In genomic region chr5:35334416-35335059, GRCm38 (mm10) we compare ENCODE assay signal across 23 mouse cellular contexts. TPM values are rescaled to one million over a fixed set of nuclear protein-coding genes. Genes with fewer than 3 reads are reported as not detected.
A peak's percentile ranks its signal among the peaks of the same experiment; 100 is the strongest.
DNase-seq lines count a peak whose midpoint lies in the region; ATAC-seq and TF ChIP-seq lines count a peak whose summit lies in the region.
"Had no signal": no experiment of that assay in that cellular context is flagged by ENCODE, and none has a peak within 500 bp of the region (broad histone marks: within the 10 kb centered on the region; RNA-seq: fewer than 3 reads in every experiment).

No protein-coding gene starts in this region.

- DNase-seq in heart, adult 11 months, result peak; percentile 74
- DNase-seq in heart, adult 2 months, result no peak
- no peak for DNase-seq in hindbrain, embryonic 10.5 days (ENCODE audit: low spot score)
- DNase-seq in midbrain, embryonic 11.5 days (ENCODE audit: low spot score, missing footprints), result no peak
- DNase-seq in forebrain, postnatal 0 days, result peak; percentile 21
- no peak for DNase-seq in ovary, postnatal 36 days (ENCODE audit: low spot score)
- DNase-seq: adrenal gland, postnatal 36 days; gastrocnemius, postnatal 14 days; liver, postnatal 0 days; lung, postnatal 10 days; right cerebral cortex, adult 18-20 months had no signal

- TF ChIP-seq EP300 in heart, adult 2 months (IDR thresholded peaks at IDR 0.05; ENCODE audit: insufficient read depth, low read depth, low read length), result no peak

- H3K36me3 ChIP-seq in heart, adult 2 months (ENCODE audit: control insufficient read depth, insufficient read depth, low read length), result no peaks in the 10 kb centered on the region
- no peaks in the 10 kb centered on the region for H3K36me3 ChIP-seq in hindbrain, embryonic 16.5 days (ENCODE audit: control insufficient read depth, insufficient read depth, low read length)
- H3K36me3 ChIP-seq in hindbrain, embryonic 10.5 days, result no peaks in the 10 kb centered on the region
- no peaks in the 10 kb centered on the region for H3K36me3 ChIP-seq in midbrain, embryonic 13.5 days
- H3K36me3 ChIP-seq in midbrain, embryonic 11.5 days (ENCODE audit: control insufficient read depth, insufficient read depth, low read length), result no peaks in the 10 kb centered on the region
- H3K36me3 ChIP-seq in forebrain, postnatal 0 days (ENCODE audit: insufficient read depth), result no peaks in the 10 kb centered on the region
- H3K36me3 ChIP-seq: heart, embryonic 13.5 days; neural tube, embryonic 12.5 days had no signal

- no peaks in the 10 kb centered on the region for H3K4me1 ChIP-seq in heart, adult 2 months (ENCODE audit: control insufficient read depth, insufficient read depth, low read length)
- H3K4me1 ChIP-seq in hindbrain, embryonic 16.5 days (ENCODE audit: control insufficient read depth, insufficient read depth, low read depth, low read length), result no peaks in the 10 kb centered on the region
- peaks cover 7% of the 10 kb centered on the region; the same call in 1 of the 2 replicates for H3K4me1 ChIP-seq in hindbrain, embryonic 10.5 days (replicated peaks)
- H3K4me1 ChIP-seq in midbrain, embryonic 13.5 days (replicated peaks), result no peaks in the 10 kb centered on the region
- H3K4me1 ChIP-seq in midbrain, embryonic 11.5 days (ENCODE audit: control insufficient read depth, insufficient read depth, low read length), result no peaks in the 10 kb centered on the region
- H3K4me1 ChIP-seq in forebrain, postnatal 0 days (ENCODE audit: insufficient read depth), result peaks cover 12% of the 10 kb centered on the region
- H3K4me1 ChIP-seq: heart, embryonic 13.5 days; neural tube, embryonic 12.5 days had no signal

- H3K9ac ChIP-seq in heart, adult 2 months (ENCODE audit: low read depth, low read length), result no peak overlapping the region
- no peak overlapping the region for H3K9ac ChIP-seq in hindbrain, embryonic 16.5 days (ENCODE audit: low read depth, low read length)
- no peak overlapping the region for H3K9ac ChIP-seq in midbrain, embryonic 13.5 days (replicated peaks)
- no peak overlapping the region for H3K9ac ChIP-seq in midbrain, embryonic 11.5 days (ENCODE audit: low read length)
- no peak overlapping the region for H3K9ac ChIP-seq in forebrain, postnatal 0 days
- H3K9ac ChIP-seq: heart, embryonic 13.5 days; liver, postnatal 0 days; neural tube, embryonic 12.5 days had no signal

- no peak overlapping the region for H3K4me2 ChIP-seq in hindbrain, embryonic 16.5 days (ENCODE audit: low read length)
- no peak overlapping the region for H3K4me2 ChIP-seq in midbrain, embryonic 13.5 days (replicated peaks)
- no peak overlapping the region for H3K4me2 ChIP-seq in midbrain, embryonic 11.5 days
- no peak overlapping the region for H3K4me2 ChIP-seq in forebrain, postnatal 0 days (ENCODE audit: low read depth)
- H3K4me2 ChIP-seq: heart, embryonic 13.5 days; neural tube, embryonic 12.5 days had no signal

- 87% methylated on average over 9 of the region's 9 CpGs for WGBS in heart, adult 2 months
- WGBS in hindbrain, embryonic 16.5 days, result 87% methylated on average over 8 of the region's 9 CpGs
- 91% methylated on average over 9 of the region's 9 CpGs for WGBS in hindbrain, embryonic 10.5 days
- WGBS in midbrain, embryonic 13.5 days, result 87% methylated on average over 9 of the region's 9 CpGs
- 85% methylated on average over 9 of the region's 9 CpGs for WGBS in midbrain, embryonic 11.5 days
- 59% methylated on average over 9 of the region's 9 CpGs for WGBS in forebrain, postnatal 0 days

- no peak for TF ChIP-seq POLR2A in heart, adult 2 months (IDR thresholded peaks at IDR 0.05; ENCODE audit: insufficient read depth, low read depth, low read length)

- H3K27me3 ChIP-seq in heart, adult 2 months (ENCODE audit: control insufficient read depth, insufficient read depth, low read length), result no peaks in the 10 kb centered on the region; the same call in 1 of the 2 replicates
- H3K27me3 ChIP-seq in hindbrain, embryonic 16.5 days (replicated peaks; ENCODE audit: control insufficient read depth, insufficient read depth, low read length), result no peaks in the 10 kb centered on the region
- H3K27me3 ChIP-seq in hindbrain, embryonic 10.5 days (ENCODE audit: insufficient read depth, poor library complexity, severe bottlenecking), result 0 out of 2 replicates have a peak, but pooled peaks cover 6% of the 10 kb centered on the region
- no peaks in the 10 kb centered on the region for H3K27me3 ChIP-seq in midbrain, embryonic 13.5 days
- no peaks in the 10 kb centered on the region for H3K27me3 ChIP-seq in midbrain, embryonic 11.5 days (ENCODE audit: control insufficient read depth, insufficient read depth, low read length)
- H3K27me3 ChIP-seq in forebrain, postnatal 0 days (ENCODE audit: insufficient read depth, low read length), result no peaks in the 10 kb centered on the region
- H3K27me3 ChIP-seq: neural tube, embryonic 12.5 days had no signal

- peak; percentile 37; the same call in 1 of the 2 replicates for ATAC-seq in hindbrain, embryonic 16.5 days
- peak; percentile 53; the same call in 1 of the 2 replicates for ATAC-seq in midbrain, embryonic 13.5 days
- ATAC-seq in midbrain, embryonic 11.5 days (ENCODE audit: low FRiP score), result no peak
- ATAC-seq in forebrain, postnatal 0 days, result peak; percentile 84
- ATAC-seq: intestine, postnatal 0 days; liver, postnatal 0 days had no signal

- intact Hi-C loops in heart, adult 2 months (cut with DNase I), result no loop called here

- TF ChIP-seq CTCF in heart, adult 2 months (IDR thresholded peaks at IDR 0.05), result no peak
- no peak for TF ChIP-seq CTCF in forebrain, postnatal 0 days (IDR thresholded peaks at IDR 0.05; ENCODE audit: low read depth)

- no peaks in the 10 kb centered on the region for H3K79me2 ChIP-seq in heart, adult 2 months (replicated peaks; ENCODE audit: control insufficient read depth, insufficient read depth, low read length)

- no peaks in the 10 kb centered on the region for H3K9me3 ChIP-seq in hindbrain, embryonic 16.5 days (ENCODE audit: control insufficient read depth, low read length)
- no peaks in the 10 kb centered on the region for H3K9me3 ChIP-seq in hindbrain, embryonic 10.5 days
- no peaks in the 10 kb centered on the region for H3K9me3 ChIP-seq in midbrain, embryonic 13.5 days
- H3K9me3 ChIP-seq in midbrain, embryonic 11.5 days (ENCODE audit: control insufficient read depth, low read length), result no peaks in the 10 kb centered on the region
- no peaks in the 10 kb centered on the region for H3K9me3 ChIP-seq in forebrain, postnatal 0 days (ENCODE audit: low read length)
- H3K9me3 ChIP-seq: heart, embryonic 13.5 days; neural tube, embryonic 12.5 days had no signal

- H3K27ac ChIP-seq in heart, adult 2 months, result no peak overlapping the region
- no peak overlapping the region for H3K27ac ChIP-seq in hindbrain, embryonic 16.5 days (ENCODE audit: low read depth, low read length)
- H3K27ac ChIP-seq in hindbrain, embryonic 10.5 days, result no peak overlapping the region
- H3K27ac ChIP-seq in midbrain, embryonic 13.5 days, result no peak overlapping the region
- no peak overlapping the region for H3K27ac ChIP-seq in midbrain, embryonic 11.5 days (ENCODE audit: low read depth, low read length)
- no peak overlapping the region for H3K27ac ChIP-seq in forebrain, postnatal 0 days (ENCODE audit: low read depth, low read length)
- H3K27ac ChIP-seq: heart, embryonic 13.5 days; neural tube, embryonic 12.5 days had no signal

- no peak overlapping the region for H3K4me3 ChIP-seq in heart, adult 2 months
- H3K4me3 ChIP-seq in hindbrain, embryonic 16.5 days (ENCODE audit: low read length), result no peak overlapping the region
- no peak overlapping the region for H3K4me3 ChIP-seq in hindbrain, embryonic 10.5 days
- no peak overlapping the region for H3K4me3 ChIP-seq in midbrain, embryonic 13.5 days (replicated peaks)
- no peak overlapping the region for H3K4me3 ChIP-seq in midbrain, embryonic 11.5 days (ENCODE audit: low read depth, low read length)
- H3K4me3 ChIP-seq in forebrain, postnatal 0 days (ENCODE audit: low read depth, low read length), result no peak overlapping the region
- H3K4me3 ChIP-seq: erythroblast, embryonic 14.5 days; heart, embryonic 13.5 days; neural tube, embryonic 12.5 days had no signal

RNA-seq across cellular contexts. Expression of gene Hmx1, which starts 54.4 kb away (rescaled TPM):
- total RNA-seq in heart, adult 2 months (2021), result not detected
- polyA plus RNA-seq in heart, adult 2 months (2012; rRNA removed), result not detected in 2 replicates
- 0.10 TPM in 1 of 2 replicates, not detected in the other for polyA plus RNA-seq in hindbrain, embryonic 16.5 days (2015; fragmentation: Nextera tagmentation; extraction: Ambion mirVana)
- 2.7 and 3.2 TPM in 2 replicates for polyA plus RNA-seq in hindbrain, embryonic 10.5 days (2016; fragmentation: Nextera tagmentation; extraction: Ambion mirVana)
- not detected in 2 replicates for polyA plus RNA-seq in midbrain, embryonic 13.5 days (2015; fragmentation: Nextera tagmentation; extraction: Ambion mirVana)
- 0.10 TPM in 1 of 2 replicates, not detected in the other for polyA plus RNA-seq in midbrain, embryonic 11.5 days (2014; fragmentation: Nextera tagmentation; extraction: Ambion mirVana)
- 1.1 TPM in 1 of 2 replicates, not detected in the other for total RNA-seq in forebrain, postnatal 0 days (2014; rRNA removed)
- not detected in 2 replicates for polyA plus RNA-seq in forebrain, postnatal 0 days (2015; fragmentation: Nextera tagmentation; extraction: Ambion mirVana)
- total RNA-seq: gastrocnemius, postnatal 14 days; hematopoietic stem cell, adult 5-6 weeks; left cerebral cortex, adult 18-20 months; left cerebral cortex, postnatal 36 days; liver, adult 2 months; megakaryocyte progenitor cell, adult 5-6 weeks had no signal
- polyA plus RNA-seq: cerebellum, adult 2 months; erythroblast, embryonic 14.5 days; intestine, postnatal 0 days; liver, adult 2 months; liver, postnatal 0 days had no signal

RNA-seq across cellular contexts. Expression of gene Adra2c, which starts 56.4 kb away (rescaled TPM):
- under 1 TPM; 0.43 to 0.52 TPM for total RNA-seq in heart, adult 2 months (2021)
- 0.23 and 0.43 TPM in 2 replicates for polyA plus RNA-seq in heart, adult 2 months (2012; rRNA removed)
- 0.60 and 0.63 TPM in 2 replicates for polyA plus RNA-seq in hindbrain, embryonic 16.5 days (2015; fragmentation: Nextera tagmentation; extraction: Ambion mirVana)
- 0.07 TPM in 1 of 2 replicates, not detected in the other for polyA plus RNA-seq in hindbrain, embryonic 10.5 days (2016; fragmentation: Nextera tagmentation; extraction: Ambion mirVana)
- polyA plus RNA-seq in midbrain, embryonic 13.5 days (2015; fragmentation: Nextera tagmentation; extraction: Ambion mirVana), result 0.05 and 0.07 TPM in 2 replicates
- polyA plus RNA-seq in midbrain, embryonic 11.5 days (2014; fragmentation: Nextera tagmentation; extraction: Ambion mirVana), result 0.05 TPM in 1 of 2 replicates, not detected in the other
- 8.9 and 10.7 TPM in 2 replicates for total RNA-seq in forebrain, postnatal 0 days (2014; rRNA removed)
- 1.5 and 1.7 TPM in 2 replicates for polyA plus RNA-seq in forebrain, postnatal 0 days (2015; fragmentation: Nextera tagmentation; extraction: Ambion mirVana)
- total RNA-seq: hematopoietic stem cell, adult 5-6 weeks; liver, adult 2 months; megakaryocyte progenitor cell, adult 5-6 weeks had no signal
- polyA plus RNA-seq: erythroblast, embryonic 14.5 days; heart, embryonic 13.5 days; liver, adult 2 months; liver, postnatal 0 days had no signal

Comparison
In these comparisons a context has a peak if more than half of its experiments do, and no peak if none do; other contexts are left out.
1. DNase-seq: peak in heart, adult 11 months (single experiment) and forebrain, postnatal 0 days (single experiment); none in heart, adult 2 months (0 of 2), hindbrain, embryonic 10.5 days (single experiment), midbrain, embryonic 11.5 days (single experiment) and ovary, postnatal 36 days (single experiment).